Mouse (Mus musculus): Measurements from ENCODE around the gene Cdc42ep5.

Gene Cdc42ep5

DNA sequence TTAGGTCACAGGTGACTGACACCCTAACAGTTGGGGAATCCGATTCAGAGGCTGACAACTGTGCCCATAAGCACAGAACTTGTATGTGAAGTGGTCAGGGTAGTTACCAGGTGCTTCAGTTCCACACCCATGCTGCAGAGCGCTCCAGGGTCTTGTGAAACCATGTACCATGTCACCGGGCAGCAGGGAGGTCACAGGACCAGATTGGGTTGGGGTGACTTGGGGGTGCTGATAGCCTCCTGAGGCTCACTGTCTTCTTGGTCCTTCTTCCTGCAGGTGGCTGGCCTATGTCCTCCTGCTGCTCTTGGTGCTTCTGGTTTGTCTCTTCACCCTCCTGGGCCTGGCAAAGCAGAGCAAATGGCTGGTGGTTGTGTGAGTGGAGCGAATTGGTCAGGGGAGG lies 36.8 kb downstream of the Cdc42ep5 start:
- no peak for DNase-seq (ENCODE audit: low spot score in 2 of 2)

DNA sequence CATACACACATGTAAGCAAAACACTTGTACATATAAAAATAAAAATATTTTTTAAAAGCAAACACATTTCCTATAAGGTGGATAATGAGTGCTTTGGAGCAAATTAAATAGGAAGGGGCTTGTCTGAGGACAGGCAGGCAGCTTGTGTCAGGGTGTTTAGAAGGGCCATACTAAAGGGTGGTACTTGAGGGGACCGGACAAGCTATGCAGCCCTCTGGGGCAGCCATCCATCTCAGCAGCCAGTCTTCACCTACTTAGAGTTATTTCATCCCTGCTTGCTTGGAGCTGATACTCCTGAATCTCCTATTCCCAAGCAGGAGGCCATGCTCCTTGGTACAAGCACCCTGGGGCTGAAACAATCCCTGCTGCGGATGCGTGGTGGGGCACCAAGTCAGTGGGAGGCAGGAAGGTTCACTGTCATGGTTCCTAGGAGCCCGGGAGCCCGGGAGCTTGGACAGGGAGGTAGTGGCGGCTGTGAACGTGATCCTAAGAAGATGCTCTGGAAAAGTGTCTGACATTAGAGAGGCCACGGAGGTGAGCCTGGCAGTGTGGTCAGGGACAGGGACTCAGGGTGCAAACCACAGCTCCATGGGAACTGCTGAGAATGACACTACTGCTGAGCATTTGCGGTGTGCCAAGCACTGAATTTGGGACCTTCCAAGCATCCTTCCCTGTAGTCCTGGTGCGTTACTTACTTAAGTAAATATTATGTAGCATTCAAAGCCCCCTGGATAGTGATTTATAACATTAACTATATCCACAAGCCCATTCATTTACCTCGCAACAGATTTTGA lies 37.5 kb downstream of the Cdc42ep5 start:
- no peak for DNase-seq (ENCODE audit: low spot score in 2 of 2)

DNA sequence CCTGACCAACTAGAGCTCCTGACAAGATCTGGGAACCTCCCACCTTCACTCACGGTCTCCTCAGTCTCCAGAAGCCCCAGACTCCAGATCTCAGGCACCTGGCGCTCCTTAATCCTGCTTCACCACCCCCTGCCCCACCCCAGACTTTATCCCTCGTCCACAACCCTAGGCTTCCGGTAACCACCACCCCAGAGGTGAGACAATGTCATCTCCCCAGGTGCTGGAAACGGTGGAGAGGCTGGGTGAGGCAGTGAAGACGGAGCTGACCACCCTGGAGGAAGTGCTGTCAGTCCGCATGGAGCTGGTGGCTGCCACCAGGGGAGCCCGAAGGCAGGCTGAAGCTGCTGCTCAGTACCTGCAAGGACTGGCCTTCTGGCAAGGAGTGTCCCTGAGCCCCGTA lies 39.4 kb downstream of the Cdc42ep5 start:
- DNase-seq (ENCODE audit: low spot score in 2 of 2) = no peak

DNA sequence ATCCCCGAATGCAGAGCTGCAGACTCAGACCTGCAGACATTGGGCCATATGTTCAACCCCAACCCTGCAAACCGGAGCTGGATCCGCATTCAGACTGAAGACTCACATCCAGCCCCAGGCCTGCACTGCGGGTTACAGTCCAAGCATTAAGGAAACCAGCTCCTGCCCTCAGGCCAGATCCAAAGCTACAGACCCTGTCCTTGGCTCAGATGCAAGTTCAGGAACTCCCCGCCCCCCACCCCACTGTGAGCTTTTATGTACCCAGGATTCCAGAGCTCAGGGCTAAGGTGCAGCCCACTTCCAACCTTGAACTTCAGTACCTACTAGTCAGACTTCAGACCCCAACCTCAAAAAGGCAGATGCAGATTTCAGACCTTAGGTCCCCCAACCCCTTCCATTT lies 39.8 kb downstream of the Cdc42ep5 start:
- no peak for DNase-seq (ENCODE audit: low spot score in 2 of 2)

DNA sequence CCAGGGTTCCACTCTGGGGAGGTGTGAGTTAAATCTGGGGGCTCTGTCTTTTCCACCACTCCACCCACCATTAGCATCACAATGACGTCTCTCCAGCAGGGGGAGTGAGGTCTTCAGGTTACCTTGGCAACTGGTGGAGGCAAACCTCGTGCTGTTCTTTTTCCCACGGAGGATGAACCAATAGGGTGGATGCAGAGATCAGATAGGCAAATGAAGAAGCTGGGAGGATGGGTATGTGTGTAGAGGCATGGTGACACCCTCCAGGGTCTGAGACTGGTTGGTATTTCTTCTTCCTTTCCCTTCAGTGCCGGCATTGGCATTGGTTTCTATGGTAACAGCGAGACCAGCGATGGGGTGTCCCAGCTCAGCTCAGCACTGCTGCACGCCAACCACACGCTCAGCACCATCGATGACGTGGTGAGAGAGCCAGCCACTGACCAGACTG lies 40.3 kb downstream of the Cdc42ep5 start:
- no peak for DNase-seq (ENCODE audit: low spot score in 2 of 2)

DNA sequence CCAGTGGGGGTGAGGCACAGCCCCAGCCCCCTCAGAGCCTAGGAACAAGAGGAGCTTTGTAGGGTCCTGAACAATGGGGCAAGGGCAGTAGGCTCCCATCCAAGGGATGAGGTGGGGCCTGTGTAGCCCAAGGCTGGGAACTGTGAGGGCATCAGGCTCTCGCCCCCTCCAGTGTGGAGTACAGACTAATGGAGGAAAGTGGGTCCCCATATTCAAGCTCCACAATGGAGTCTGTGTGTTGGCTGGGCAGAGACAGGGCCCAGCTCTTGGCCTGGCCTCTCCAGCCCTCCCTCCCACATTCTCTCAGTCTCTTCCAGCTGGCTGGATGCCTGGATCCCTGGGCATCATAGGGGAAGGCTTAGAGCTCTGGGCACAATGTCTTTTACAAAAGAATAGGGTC lies 40.9 kb downstream of the Cdc42ep5 start:
- DNase-seq (ENCODE audit: low spot score in 2 of 2) = no peak

DNA sequence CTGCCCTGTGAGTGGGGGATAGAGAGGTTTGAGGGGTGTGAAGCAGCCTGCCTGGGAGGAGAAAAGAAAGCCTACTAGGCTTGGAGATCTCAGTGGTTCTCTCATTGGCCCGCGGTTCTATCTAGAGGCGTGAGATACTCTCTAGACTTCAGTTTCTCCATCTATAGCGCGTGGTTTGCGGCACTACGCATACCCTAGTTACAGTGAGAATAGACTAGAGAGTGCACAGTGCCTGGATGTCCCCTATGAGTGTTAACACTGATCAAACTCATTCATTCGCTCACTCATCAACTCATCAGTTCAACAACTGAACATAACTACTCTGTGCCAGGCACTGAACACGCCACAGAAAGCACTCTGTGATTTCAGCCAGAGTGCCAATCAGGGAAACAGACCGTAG lies 41.9 kb downstream of the Cdc42ep5 start:
- no peak for DNase-seq (ENCODE audit: low spot score in 2 of 2)

DNA sequence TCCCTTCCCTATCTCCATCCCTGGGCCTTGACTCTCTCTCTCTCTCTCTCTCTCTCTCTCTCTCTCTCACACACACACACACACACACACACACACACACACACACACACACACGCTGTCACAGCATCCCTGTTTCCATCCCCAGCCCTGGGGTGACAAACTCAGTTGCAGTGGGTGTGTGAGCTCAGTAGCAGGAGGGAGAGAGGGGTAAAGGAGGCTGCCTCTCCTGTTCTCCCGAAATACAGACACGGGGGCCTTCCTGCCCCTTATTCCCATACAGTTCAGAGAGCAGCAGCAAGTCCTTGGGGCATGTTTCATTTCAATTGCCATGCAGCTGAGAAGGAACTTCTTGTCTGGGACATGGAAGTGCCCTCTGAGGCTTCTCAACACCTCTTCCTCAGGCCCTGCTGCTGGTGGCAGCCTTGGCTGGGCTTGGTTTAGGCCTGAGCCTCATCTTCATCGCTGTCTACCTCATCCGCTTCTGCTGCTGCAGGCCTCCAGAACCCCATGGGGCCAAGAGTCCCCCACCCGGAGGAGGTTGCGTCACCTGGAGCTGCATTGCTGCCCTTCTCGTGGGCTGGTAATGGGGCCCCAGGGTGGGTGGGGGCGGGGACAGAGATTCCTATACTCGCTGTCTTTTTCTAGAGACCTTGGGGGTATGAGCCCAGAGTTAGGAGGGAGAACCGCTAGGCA lies 42.4 kb downstream of the Cdc42ep5 start:
- DNase-seq (ENCODE audit: low spot score in 2 of 2) = no peak

DNA sequence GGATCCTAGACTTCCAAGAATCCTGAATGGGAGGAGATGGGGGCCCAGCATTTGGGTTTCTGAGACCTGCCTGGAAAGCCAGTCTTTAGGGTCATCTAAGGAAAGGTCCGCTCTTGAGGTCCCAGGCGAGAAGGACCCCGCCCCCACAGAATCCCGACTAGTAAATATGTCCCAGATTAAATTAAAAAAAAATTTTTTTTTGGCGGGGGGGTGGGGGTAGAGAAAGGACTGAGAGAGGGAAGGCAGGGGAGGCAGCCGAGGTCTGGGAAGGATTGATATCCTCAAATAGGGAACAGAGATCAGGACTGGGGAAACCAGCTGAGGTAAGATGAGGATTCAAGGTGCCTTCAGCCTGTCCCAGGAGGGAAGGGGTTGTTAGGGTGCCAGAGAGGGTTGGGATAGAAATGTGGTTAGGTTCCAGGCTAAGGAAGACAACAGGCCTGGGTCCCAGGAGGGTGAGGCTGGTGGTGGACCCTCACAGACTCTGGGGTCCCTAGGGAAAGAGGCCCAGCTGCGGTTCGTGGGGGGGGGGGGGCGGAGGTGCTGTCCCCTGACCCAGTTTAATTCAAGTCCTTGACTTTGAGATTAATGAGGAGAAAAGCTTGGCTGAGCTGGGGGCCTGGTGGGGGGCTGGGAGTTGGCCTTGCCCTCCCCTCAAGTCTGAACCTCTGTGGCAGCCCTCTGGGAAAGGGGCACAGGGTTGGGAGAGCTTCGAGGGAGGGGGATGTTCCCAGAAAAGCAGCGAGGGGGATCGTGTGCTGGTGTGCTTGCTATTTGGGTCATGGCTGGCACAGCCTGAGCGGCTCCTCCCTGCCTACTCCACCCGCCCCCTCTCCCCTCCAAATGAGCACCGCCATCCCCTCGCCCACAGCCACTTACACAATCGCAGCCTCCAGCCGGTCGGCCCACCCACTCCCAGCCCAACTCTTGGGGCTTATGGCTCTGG lies 44.4 kb downstream of the Cdc42ep5 start:
- no peak for DNase-seq (ENCODE audit: low spot score in 2 of 2)

DNA sequence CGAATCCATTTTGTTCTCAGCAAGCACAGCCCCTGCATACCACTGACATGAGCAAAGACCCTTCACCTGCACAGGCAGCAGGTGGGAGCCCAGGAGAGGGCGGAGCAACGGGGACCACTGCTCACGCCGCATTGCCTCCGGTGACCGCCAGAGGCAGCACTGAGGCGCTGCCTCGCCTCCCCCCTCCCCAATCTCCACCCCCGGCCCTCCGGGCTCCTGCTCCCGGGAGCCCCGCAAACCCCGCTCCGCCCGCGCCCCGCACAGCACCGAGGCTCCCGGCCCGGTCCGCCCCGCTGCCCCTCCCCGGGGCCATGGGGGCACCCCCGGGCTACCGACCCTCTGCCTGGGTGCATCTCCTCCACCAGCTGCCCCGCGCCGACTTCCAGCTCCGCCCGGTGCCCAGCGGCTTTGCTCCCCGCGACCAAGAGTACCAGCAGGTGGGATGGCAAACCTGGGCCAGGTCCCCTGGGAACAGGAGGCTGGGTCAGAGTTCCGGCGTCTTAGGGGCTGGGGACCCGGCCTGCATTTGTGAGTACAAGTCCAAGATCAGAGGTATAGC lies 45.2 kb downstream of the Cdc42ep5 start, which contains the start of gene Ttyh1:
TSS of gene Ttyh1 (plus strand) at position 65 of the 559 bp plus-strand sequence.
- no peak for DNase-seq (ENCODE audit: low spot score in 2 of 2)

DNA sequence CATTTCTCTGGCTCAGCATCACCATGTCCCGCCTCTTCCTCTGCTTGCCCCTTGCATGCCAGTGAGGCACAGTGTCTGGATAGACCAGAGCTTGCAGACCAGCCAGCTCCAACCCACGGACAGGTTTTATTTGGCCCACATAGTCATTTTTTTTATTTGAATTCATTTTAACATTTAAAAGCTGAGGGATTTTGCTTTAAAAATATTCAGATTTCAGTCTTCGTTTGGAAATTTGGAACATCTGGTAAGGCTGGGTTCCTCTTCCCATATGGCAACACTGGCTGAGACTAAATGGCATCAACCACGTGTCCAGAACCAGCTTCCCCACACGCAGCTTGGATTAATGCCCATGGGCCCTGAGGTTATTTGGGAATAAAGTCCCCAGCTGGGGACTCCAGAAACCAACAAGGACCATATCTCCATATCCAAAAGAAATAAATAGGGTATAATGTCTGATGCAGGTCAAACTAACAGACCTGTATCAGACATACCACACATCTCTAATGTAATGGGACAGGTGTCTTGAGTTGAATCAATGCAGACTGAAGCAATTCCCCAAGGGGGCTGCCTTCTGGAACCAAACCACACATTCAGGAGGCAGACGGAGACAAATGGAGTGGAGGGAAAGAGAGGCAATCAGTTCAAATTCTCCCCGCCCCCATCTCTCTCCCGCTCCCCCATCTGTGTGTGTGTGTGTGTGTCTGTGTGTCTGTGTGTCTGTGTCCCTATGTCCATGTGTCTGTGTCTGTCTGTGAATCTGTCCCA lies 47.4 kb downstream of the Cdc42ep5 start:
- DNase-seq (ENCODE audit: low spot score in 2 of 2) = no peak

DNA sequence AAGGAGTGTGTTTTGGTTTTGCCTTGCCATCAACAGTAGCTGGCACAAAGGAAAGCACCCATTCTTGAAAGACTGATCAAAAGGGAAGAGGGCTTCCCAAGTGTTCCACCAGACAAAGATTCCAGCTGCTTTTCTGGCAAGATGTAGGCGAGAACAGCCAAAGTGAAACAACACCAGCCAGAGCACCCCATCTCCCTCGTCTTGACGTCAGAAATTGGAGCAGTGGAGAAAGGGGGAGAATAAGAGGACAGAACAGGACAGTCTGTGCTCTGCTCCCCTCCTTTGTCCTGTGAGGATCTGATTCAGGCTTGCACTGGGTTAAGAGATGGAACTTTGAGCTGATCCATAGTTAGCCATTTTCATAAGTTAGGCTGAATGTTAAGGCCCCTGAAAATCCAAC lies 52.9 kb downstream of the Cdc42ep5 start:
- no peak for DNase-seq (ENCODE audit: low spot score in 2 of 2)

DNA sequence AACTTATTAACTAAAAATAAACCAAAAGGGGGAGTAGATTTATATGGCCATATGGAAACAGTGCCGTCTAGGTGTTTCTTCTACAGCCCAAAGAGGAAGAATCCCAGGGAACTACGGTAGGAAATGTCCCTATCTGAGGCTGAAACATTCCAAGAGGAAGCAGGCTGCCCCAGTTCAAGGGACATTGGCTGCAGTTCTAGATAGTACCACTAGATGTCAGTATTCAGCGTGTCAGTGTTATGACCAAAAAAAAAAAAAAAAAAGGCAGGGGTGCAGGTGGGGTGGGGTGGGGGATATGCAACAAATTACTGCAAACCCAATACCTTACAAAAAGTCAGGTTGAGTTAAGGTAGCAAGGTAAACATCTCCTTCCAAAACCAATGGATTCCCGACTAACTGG lies 61.2 kb downstream of the Cdc42ep5 start:
- DNase-seq (ENCODE audit: low spot score in 2 of 2) = no peak
